ENCODE assay signal across 25 mouse cellular contexts in the genomic region with DNA sequence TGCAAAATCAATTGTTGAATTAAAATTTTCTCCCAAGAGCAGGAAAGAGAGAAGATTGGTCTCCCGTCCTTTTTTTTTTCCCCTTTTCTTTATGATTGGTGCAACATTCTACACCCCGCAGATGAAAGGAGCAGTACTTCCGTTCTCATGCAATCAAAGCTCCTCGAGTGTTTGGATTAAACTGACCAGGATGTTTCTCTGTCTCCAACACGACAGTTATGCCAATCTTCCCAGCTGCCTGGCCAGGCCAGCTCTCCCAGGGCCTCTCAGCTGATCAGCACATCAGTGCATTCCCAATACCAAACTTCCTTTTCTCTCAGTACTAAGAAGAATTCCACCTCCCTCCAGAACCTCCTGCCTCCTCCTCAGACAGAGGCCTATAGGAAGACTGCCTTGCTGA. TPM values are rescaled to one million over a fixed set of nuclear protein-coding genes. Genes with fewer than 3 reads are reported as not detected.
DNase-seq lines count a peak whose midpoint lies in the region; ATAC-seq lines count a peak whose summit lies in the region.
"Had no signal": no experiment of that assay in that cellular context is flagged by ENCODE, and none has a peak within 500 bp of the region (broad histone marks: within the 10 kb centered on the region; RNA-seq: fewer than 3 reads in every experiment).

No protein-coding gene starts in this region.

- no peak for ATAC-seq in midbrain, embryonic 14.5 days (ENCODE audit: low FRiP score, low TSS enrichment)
- no peak for ATAC-seq in midbrain, embryonic 16.5 days
- ATAC-seq: activated CD4-positive, CD25-positive, alpha-beta regulatory T cell, adult 4 months; forebrain, postnatal 0 days had no signal

- H3K9me3 ChIP-seq in midbrain, embryonic 14.5 days (ENCODE audit: control insufficient read depth, low read length): no peaks in the 10 kb centered on the region
- no peaks in the 10 kb centered on the region for H3K9me3 ChIP-seq in midbrain, embryonic 16.5 days (replicated peaks; ENCODE audit: control insufficient read depth, low read length, poor library complexity, severe bottlenecking)
- H3K9me3 ChIP-seq: limb, embryonic 10.5 days; liver, embryonic 15.5 days; midbrain, embryonic 12.5 days; stomach, embryonic 15.5 days had no signal

- DNase-seq in embryo, embryonic 10 days (ENCODE audit: low spot score): peak; percentile 16
- no peak for DNase-seq in embryo, embryonic 10.5 days (ENCODE audit: low spot score)
- DNase-seq in midbrain, embryonic 14.5 days: peak; percentile 11
- DNase-seq in lung, postnatal 4 days: peak; percentile 59 to 83
- DNase-seq in layer of hippocampus, postnatal 14 days (ENCODE audit: low spot score in 2 of 2): no peak
- DNase-seq in adrenal gland, adult (ENCODE audit: inconsistent age in 2 of 2, low spot score in 1 of 2): no peak
- DNase-seq: adrenal gland, postnatal 10 days; cerebellum, adult 8-10 months; cerebellum, postnatal 36 days; forebrain, postnatal 0 days; kidney, adult 11 months; kidney, postnatal 4 days; liver; thymus, adult 18-20 months; thymus, postnatal 36 days had no signal

- H3K36me3 ChIP-seq in midbrain, embryonic 14.5 days (ENCODE audit: control insufficient read depth, insufficient read depth, low read length): no peaks in the 10 kb centered on the region
- H3K36me3 ChIP-seq in midbrain, embryonic 16.5 days (ENCODE audit: control insufficient read depth, insufficient read depth, low read length): no peaks in the 10 kb centered on the region
- H3K36me3 ChIP-seq: embryonic facial prominence, embryonic 15.5 days; hindbrain, embryonic 13.5 days; kidney, embryonic 15.5 days; limb, embryonic 10.5 days; liver, embryonic 15.5 days; midbrain, embryonic 12.5 days; neural tube, embryonic 12.5 days; stomach, embryonic 15.5 days had no signal

- WGBS in midbrain, embryonic 14.5 days: 47% methylated on average over 5 of the region's 5 CpGs
- 43% methylated on average over 5 of the region's 5 CpGs for WGBS in midbrain, embryonic 16.5 days

- H3K4me2 ChIP-seq in midbrain, embryonic 14.5 days (ENCODE audit: low read length): no peak overlapping the region
- H3K4me2 ChIP-seq in midbrain, embryonic 16.5 days (ENCODE audit: low read length): no peak overlapping the region
- H3K4me2 ChIP-seq: embryonic facial prominence, embryonic 15.5 days; hindbrain, embryonic 13.5 days; kidney, embryonic 15.5 days; liver, embryonic 15.5 days; midbrain, embryonic 12.5 days; neural tube, embryonic 12.5 days; stomach, embryonic 15.5 days had no signal

- H3K27me3 ChIP-seq in midbrain, embryonic 14.5 days (ENCODE audit: control insufficient read depth, insufficient read depth, low read length): no peaks in the 10 kb centered on the region
- H3K27me3 ChIP-seq in midbrain, embryonic 16.5 days (ENCODE audit: control insufficient read depth, insufficient read depth, low read depth, low read length): no peaks in the 10 kb centered on the region
- H3K27me3 ChIP-seq: embryonic facial prominence, embryonic 15.5 days; hindbrain, embryonic 13.5 days; kidney, embryonic 15.5 days; liver, embryonic 15.5 days; midbrain, embryonic 12.5 days; neural tube, embryonic 12.5 days; stomach, embryonic 15.5 days had no signal

- no peak overlapping the region for H3K9ac ChIP-seq in midbrain, embryonic 14.5 days (replicated peaks; ENCODE audit: low read length)
- no peak overlapping the region for H3K9ac ChIP-seq in midbrain, embryonic 16.5 days (ENCODE audit: low read depth, low read length)
- H3K9ac ChIP-seq: embryonic facial prominence, embryonic 15.5 days; forebrain, postnatal 0 days; hindbrain, embryonic 13.5 days; kidney, embryonic 15.5 days; liver, embryonic 15.5 days; midbrain, embryonic 12.5 days; neural tube, embryonic 12.5 days; stomach, embryonic 15.5 days had no signal

- no peak overlapping the region for H3K27ac ChIP-seq in midbrain, embryonic 14.5 days (replicated peaks; ENCODE audit: low read depth, low read length)
- H3K27ac ChIP-seq in midbrain, embryonic 16.5 days (ENCODE audit: low read length): no peak overlapping the region
- H3K27ac ChIP-seq: embryonic facial prominence, embryonic 15.5 days; hindbrain, embryonic 13.5 days; kidney, embryonic 15.5 days; limb, embryonic 10.5 days; liver, embryonic 15.5 days; midbrain, embryonic 12.5 days; neural tube, embryonic 12.5 days; stomach, embryonic 15.5 days had no signal

- no peak overlapping the region for H3K4me3 ChIP-seq in midbrain, embryonic 14.5 days (replicated peaks; ENCODE audit: low read depth, low read length)
- H3K4me3 ChIP-seq in midbrain, embryonic 16.5 days (ENCODE audit: low read depth, low read length): no peak overlapping the region
- H3K4me3 ChIP-seq: embryonic facial prominence, embryonic 15.5 days; hindbrain, embryonic 13.5 days; kidney, embryonic 15.5 days; limb, embryonic 10.5 days; liver, embryonic 15.5 days; midbrain, embryonic 12.5 days; neural tube, embryonic 12.5 days; stomach, embryonic 15.5 days had no signal

- no peaks in the 10 kb centered on the region for H3K4me1 ChIP-seq in midbrain, embryonic 14.5 days (ENCODE audit: control insufficient read depth, insufficient read depth, low read length)
- H3K4me1 ChIP-seq in midbrain, embryonic 16.5 days (ENCODE audit: control insufficient read depth, insufficient read depth, low read length): no peaks in the 10 kb centered on the region
- H3K4me1 ChIP-seq: embryonic facial prominence, embryonic 15.5 days; hindbrain, embryonic 13.5 days; kidney, embryonic 15.5 days; limb, embryonic 10.5 days; liver, embryonic 15.5 days; midbrain, embryonic 12.5 days; neural tube, embryonic 12.5 days; stomach, embryonic 15.5 days had no signal

RNA-seq across cellular contexts. Expression of a gene that starts 52.7 kb away (rescaled TPM):
- 2.3 and 3.4 TPM in 2 replicates for polyA plus RNA-seq in midbrain, embryonic 14.5 days (2014; fragmentation: Nextera tagmentation; extraction: Ambion mirVana)
- polyA plus RNA-seq in midbrain, embryonic 16.5 days (2015; fragmentation: Nextera tagmentation; extraction: Ambion mirVana): 1.6 and 1.7 TPM in 2 replicates
- total RNA-seq in layer of hippocampus, postnatal 14 days (2021): 10 to 100 TPM in 1 of 2 experiments, 1 to 10 TPM in 1; 8.7 to 15.7 TPM

RNA-seq across cellular contexts. Expression of a gene that starts 56.6 kb away (rescaled TPM):
- 277 and 289 TPM in 2 replicates for polyA plus RNA-seq in midbrain, embryonic 14.5 days (2014; fragmentation: Nextera tagmentation; extraction: Ambion mirVana)
- polyA plus RNA-seq in midbrain, embryonic 16.5 days (2015; fragmentation: Nextera tagmentation; extraction: Ambion mirVana): 257 and 294 TPM in 2 replicates
- 10 to 100 TPM; 60.0 to 60.1 TPM for total RNA-seq in layer of hippocampus, postnatal 14 days (2021)

Comparison
In these comparisons a context has a peak if more than half of its experiments do, and no peak if none do; other contexts are left out.
1. DNase-seq: peak in embryo, embryonic 10 days (single experiment), midbrain, embryonic 14.5 days (single experiment) and lung, postnatal 4 days (2 of 2); none in embryo, embryonic 10.5 days (single experiment), layer of hippocampus, postnatal 14 days (0 of 2) and adrenal gland, adult (0 of 2).